ENCODE assay signal across 13 mouse cellular contexts in genomic region chr13:45527232-45527964, GRCm38 (mm10). TPM values are rescaled to one million over a fixed set of nuclear protein-coding genes. Genes with fewer than 3 reads are reported as not detected.
DNase-seq lines count a peak whose midpoint lies in the region; ATAC-seq and TF ChIP-seq lines count a peak whose summit lies in the region.
"Had no signal": no experiment of that assay in that cellular context is flagged by ENCODE, and none has a peak within 500 bp of the region (broad histone marks: within the 10 kb centered on the region; RNA-seq: fewer than 3 reads in every experiment).

No protein-coding gene starts in this region.

- peak in 1 of 2 experiments; percentile 59; a peak in 1 of 4 replicates for TF ChIP-seq POLR2A in MEL (IDR thresholded peaks at IDR 0.05; ENCODE audit: control insufficient read depth in 1 of 2, insufficient read depth in 1 of 2, low read depth in 1 of 2, low read length in 2 of 2, poor library complexity in 1 of 2)

- TF ChIP-seq CTCF in MEL (IDR thresholded peaks at IDR 0.05 in 2 of 3, conservative IDR thresholded peaks at IDR 0.05 in 1 of 3; ENCODE audit: control insufficient read depth in 1 of 3, insufficient read depth in 1 of 3, low read depth in 2 of 3, low read length in 3 of 3, poor library complexity in 1 of 3, severe bottlenecking in 1 of 3), result no peak

- no peak for TF ChIP-seq RAD21 in MEL (IDR thresholded peaks at IDR 0.05; ENCODE audit: low read depth, low read length)

- peaks cover 53% of the 10 kb centered on the region for H3K4me1 ChIP-seq in hindbrain, embryonic 10.5 days (replicated peaks)
- H3K4me1 ChIP-seq in hindbrain, embryonic 16.5 days (ENCODE audit: control insufficient read depth, insufficient read depth, low read depth, low read length), result no peaks in the 10 kb centered on the region; the same call in 1 of the 2 replicates
- H3K4me1 ChIP-seq in MEL (ENCODE audit: control insufficient read depth in 1 of 2, insufficient read depth in 2 of 2, low read length in 2 of 2), result peaks cover 19 to 49% of the 10 kb centered on the region in 2 experiments
- peaks cover 63% of the 10 kb centered on the region for H3K4me1 ChIP-seq in liver, embryonic 11.5 days (replicated peaks; ENCODE audit: control insufficient read depth, insufficient read depth, low read length)

- peak overlapping the region; percentile 69 for H3K27ac ChIP-seq in hindbrain, embryonic 10.5 days
- no peak overlapping the region for H3K27ac ChIP-seq in hindbrain, embryonic 16.5 days (ENCODE audit: low read depth, low read length)
- H3K27ac ChIP-seq in MEL (ENCODE audit: control insufficient read depth, low read depth, low read length), result peak overlapping the region; percentile 92
- H3K27ac ChIP-seq in liver, embryonic 11.5 days (ENCODE audit: low read depth, low read length), result peak overlapping the region; percentile 98
- H3K27ac ChIP-seq: macrophage had no signal

- WGBS in hindbrain, embryonic 10.5 days, result 82% methylated on average over 11 of the region's 11 CpGs
- WGBS in hindbrain, embryonic 16.5 days, result 82% methylated on average over 11 of the region's 11 CpGs
- WGBS in liver, embryonic 11.5 days, result 29% methylated on average over 11 of the region's 11 CpGs

- DNase-seq in hindbrain, embryonic 10.5 days (ENCODE audit: low spot score), result no peak
- peak; percentile 86 for DNase-seq in 416B (ENCODE audit: low read depth)
- DNase-seq in MEL (ENCODE audit: low read depth, low spot score), result peak; percentile 93
- DNase-seq in liver, embryonic 11.5 days (ENCODE audit: low spot score), result peak; percentile 55
- DNase-seq in right cerebral cortex, adult 2 months (ENCODE audit: low spot score in 2 of 2), result no peak
- DNase-seq in yolk sac, embryonic 10.5 days (ENCODE audit: low spot score), result no peak
- no peak for DNase-seq in gastrocnemius, postnatal 25 days
- DNase-seq: cerebellum, postnatal 14 days had no signal

- no peaks in the 10 kb centered on the region for H3K79me2 ChIP-seq in MEL (ENCODE audit: control insufficient read depth, insufficient read depth, low read length, poor library complexity)

- no peak overlapping the region for H3K9ac ChIP-seq in hindbrain, embryonic 16.5 days (ENCODE audit: low read depth, low read length)
- peak overlapping the region; percentile 57 for H3K9ac ChIP-seq in MEL (ENCODE audit: control insufficient read depth, low read depth, low read length, poor library complexity, severe bottlenecking)
- H3K9ac ChIP-seq in liver, embryonic 11.5 days (ENCODE audit: low read depth, low read length), result no peak overlapping the region; the same call in 1 of the 2 replicates

- H3K9me3 ChIP-seq in hindbrain, embryonic 10.5 days, result no peaks in the 10 kb centered on the region
- H3K9me3 ChIP-seq in hindbrain, embryonic 16.5 days (ENCODE audit: control insufficient read depth, low read length), result no peaks in the 10 kb centered on the region
- no peaks in the 10 kb centered on the region for H3K9me3 ChIP-seq in MEL (replicated peaks; ENCODE audit: insufficient read depth, low read length)
- no peaks in the 10 kb centered on the region for H3K9me3 ChIP-seq in liver, embryonic 11.5 days (ENCODE audit: control insufficient read depth, low read length)

- ATAC-seq in hindbrain, embryonic 16.5 days, result no peak
- peak; percentile 94 for ATAC-seq in liver, embryonic 11.5 days (replicated peaks; ENCODE audit: low FRiP score)
- ATAC-seq: inflammation-experienced regulatory T-cells, adult 6 months had no signal

- no peaks in the 10 kb centered on the region for H3K27me3 ChIP-seq in hindbrain, embryonic 10.5 days (ENCODE audit: insufficient read depth, poor library complexity, severe bottlenecking)
- H3K27me3 ChIP-seq in hindbrain, embryonic 16.5 days (replicated peaks; ENCODE audit: control insufficient read depth, insufficient read depth, low read length), result no peaks in the 10 kb centered on the region
- H3K27me3 ChIP-seq in MEL (ENCODE audit: control insufficient read depth in 1 of 2, insufficient read depth in 2 of 2, low read length in 2 of 2), result no peaks in the 10 kb centered on the region
- no peaks in the 10 kb centered on the region for H3K27me3 ChIP-seq in liver, embryonic 11.5 days (replicated peaks; ENCODE audit: control insufficient read depth, insufficient read depth, low read length)

- no peak overlapping the region for H3K4me3 ChIP-seq in hindbrain, embryonic 10.5 days
- no peak overlapping the region for H3K4me3 ChIP-seq in hindbrain, embryonic 16.5 days (ENCODE audit: low read length)
- peak overlapping the region; percentile 11 to 20; a peak in 3 of 4 replicates for H3K4me3 ChIP-seq in MEL (ENCODE audit: control insufficient read depth in 1 of 2, insufficient read depth in 1 of 2, low read depth in 2 of 2, low read length in 2 of 2)
- no peak overlapping the region for H3K4me3 ChIP-seq in liver, embryonic 11.5 days (ENCODE audit: low read depth, low read length)
- H3K4me3 ChIP-seq: layer of hippocampus, adult 2 months; myocyte had no signal

- no peak overlapping the region for H3K4me2 ChIP-seq in hindbrain, embryonic 16.5 days (ENCODE audit: low read length)
- H3K4me2 ChIP-seq in liver, embryonic 11.5 days, result peak overlapping the region; percentile 62

- no peaks in the 10 kb centered on the region for H3K36me3 ChIP-seq in hindbrain, embryonic 10.5 days
- no peaks in the 10 kb centered on the region for H3K36me3 ChIP-seq in hindbrain, embryonic 16.5 days (ENCODE audit: control insufficient read depth, insufficient read depth, low read length)
- peaks cover 0 to 44% of the 10 kb centered on the region in 2 experiments; a peak in 2 of 4 replicates for H3K36me3 ChIP-seq in MEL (ENCODE audit: control insufficient read depth in 1 of 2, insufficient read depth in 2 of 2, low read length in 2 of 2)
- peaks cover 18% of the 10 kb centered on the region for H3K36me3 ChIP-seq in liver, embryonic 11.5 days (ENCODE audit: control insufficient read depth, insufficient read depth, low read length)

- peak; percentile 93 to 94 for TF ChIP-seq EP300 in MEL (IDR thresholded peaks at IDR 0.05; ENCODE audit: low read depth in 1 of 2, low read length in 2 of 2)

TF ChIP-seq in MEL, 35 proteins besides CTCF, POLR2A, EP300 and RAD21 (continues in another document):
- TF ChIP-seq USF2 (IDR thresholded peaks at IDR 0.05; ENCODE audit: borderline replicate concordance in 1 of 2, insufficient read depth in 1 of 2, low read depth in 1 of 2, low read length in 2 of 2), result peak in 1 of 2 experiments; percentile 80; a peak in 2 of 4 replicates
- TF ChIP-seq E2F4 (IDR thresholded peaks at IDR 0.05; ENCODE audit: borderline replicate concordance, low read depth, low read length), result no peak
- no peak for TF ChIP-seq UBTF (IDR thresholded peaks at IDR 0.05; ENCODE audit: borderline replicate concordance, insufficient read depth, low read depth, low read length)
- TF ChIP-seq NRF1 (IDR thresholded peaks at IDR 0.05; ENCODE audit: insufficient read depth, low read depth, low read length, poor library complexity, severe bottlenecking), result no peak
- TF ChIP-seq CHD2 (IDR thresholded peaks at IDR 0.05; ENCODE audit: low read length), result 0 out of 2 replicates have a peak, but pooled peaks have one; percentile 9
- peak; percentile 90 for TF ChIP-seq TCF12 (IDR thresholded peaks at IDR 0.05; ENCODE audit: low read depth, low read length)
- TF ChIP-seq POLR2AphosphoS2 (IDR thresholded peaks at IDR 0.05; ENCODE audit: low read length), result no peak
- peak; percentile 36; the same call in 1 of the 2 replicates for TF ChIP-seq MAZ (IDR thresholded peaks at IDR 0.05; ENCODE audit: low read depth, low read length)
- TF ChIP-seq ZNF384 (IDR thresholded peaks at IDR 0.05; ENCODE audit: low read depth, low read length), result peak; percentile 99
- peak; percentile 42; the same call in 1 of the 2 replicates for TF ChIP-seq NELFE (IDR thresholded peaks at IDR 0.05; ENCODE audit: low read depth, low read length)
- peak; percentile 53; the same call in 1 of the 2 replicates for TF ChIP-seq JUND (IDR thresholded peaks at IDR 0.05; ENCODE audit: low read depth, low read length)
- peak; percentile 95 for TF ChIP-seq BHLHE40 (IDR thresholded peaks at IDR 0.05; ENCODE audit: borderline replicate concordance, low read depth, low read length)
- TF ChIP-seq MAX (IDR thresholded peaks at IDR 0.05; ENCODE audit: low read length), result peak; percentile 92
- TF ChIP-seq ZC3H11A (IDR thresholded peaks at IDR 0.05; ENCODE audit: low read depth, low read length), result no peak
- TF ChIP-seq MYC (IDR thresholded peaks at IDR 0.05; ENCODE audit: low read depth, low read length), result peak; percentile 92
- TF ChIP-seq SIN3A (IDR thresholded peaks at IDR 0.05; ENCODE audit: low read length), result peak; percentile 95
- TF ChIP-seq KAT2A (conservative IDR thresholded peaks at IDR 0.05; ENCODE audit: low read depth, low read length), result peak; percentile 25; the same call in 1 of the 2 replicates
- peak; percentile 63 for TF ChIP-seq HCFC1 (IDR thresholded peaks at IDR 0.05; ENCODE audit: low read depth, low read length)
- TF ChIP-seq POLR2AphosphoS5 (IDR thresholded peaks at IDR 0.05; ENCODE audit: borderline replicate concordance, low read depth, low read length), result no peak
- peak; percentile 70 for TF ChIP-seq MXI1 (IDR thresholded peaks at IDR 0.05; ENCODE audit: low read depth, low read length)
- no peak for TF ChIP-seq ZMIZ1 (IDR thresholded peaks at IDR 0.05; ENCODE audit: low read depth, low read length)
- peak; percentile 86 for TF ChIP-seq RCOR1 (IDR thresholded peaks at IDR 0.05; ENCODE audit: low read depth, low read length)
- TF ChIP-seq ETS1 (IDR thresholded peaks at IDR 0.05; ENCODE audit: low read depth, low read length), result peak; percentile 99
- TF ChIP-seq USF1 (IDR thresholded peaks at IDR 0.05; ENCODE audit: low read depth, low read length), result peak; percentile 96
- TF ChIP-seq GATA1 (IDR thresholded peaks at IDR 0.05; ENCODE audit: low read depth, low read length), result peak; percentile 93
- no peak for TF ChIP-seq SMC3 (IDR thresholded peaks at IDR 0.05; ENCODE audit: low read depth, low read length)
- peak; percentile 78 for TF ChIP-seq TAL1 (IDR thresholded peaks at IDR 0.05; ENCODE audit: low read length)
- TF ChIP-seq MAFK (IDR thresholded peaks at IDR 0.05; ENCODE audit: borderline replicate concordance, low read depth, low read length), result peak; percentile 74; the same call in 1 of the 2 replicates

RNA-seq across cellular contexts. Expression of gene Gmpr, which starts 20.2 kb away (rescaled TPM):
- 38.3 and 44.1 TPM in 2 replicates for polyA plus RNA-seq in hindbrain, embryonic 10.5 days (2016; fragmentation: Nextera tagmentation; extraction: Ambion mirVana)
- polyA plus RNA-seq in hindbrain, embryonic 16.5 days (2015; fragmentation: Nextera tagmentation; extraction: Ambion mirVana), result 40.7 and 41.5 TPM in 2 replicates
- 60.9 and 64.2 TPM in 2 replicates for total RNA-seq in MEL (2012; rRNA removed)
- polyA plus RNA-seq in MEL (2012; ENCODE audit: insufficient read depth in 1 of 2, insufficient read length in 2 of 2, low read depth in 1 of 2, low replicate concordance in 2 of 2, missing spikeins in 1 of 2), result 100 to 1,000 TPM in 1 of 2 experiments, not detected in 1; 130 TPM
- 200 and 221 TPM in 2 replicates for polyA plus RNA-seq in liver, embryonic 11.5 days (2014; fragmentation: Nextera tagmentation; extraction: Ambion mirVana)
- 100 to 1,000 TPM; 132 to 159 TPM for total RNA-seq in gastrocnemius, postnatal 25 days (2021)

Comparison
In these comparisons a context has a peak if more than half of its experiments do, and no peak if none do; other contexts are left out.
1. DNase-seq: peak in 416B (single experiment), MEL (single experiment) and liver, embryonic 11.5 days (single experiment); none in hindbrain, embryonic 10.5 days (single experiment), right cerebral cortex, adult 2 months (0 of 2), yolk sac, embryonic 10.5 days (single experiment) and gastrocnemius, postnatal 25 days (single experiment).
2. H3K4me3 ChIP-seq: peak in MEL (2 of 2); none in hindbrain, embryonic 10.5 days (single experiment), hindbrain, embryonic 16.5 days (single experiment) and liver, embryonic 11.5 days (single experiment).